Mouse (Mus musculus) lung, postnatal 0 days (tissue): ENCODE data around the gene Znrf3.

Experiments used
- CTCF ChIP-seq: IDR thresholded peaks from 2 replicates; pipeline ENCODE4 v1.5.1; 2016; ENCODE audit warnings: antibody characterized with exemption, mild to moderate bottlenecking
- EP300 ChIP-seq: IDR thresholded peaks from 2 replicates; pipeline ENCODE4 v1.6.1; 2016; ENCODE audit warnings: antibody characterized with exemption, mild to moderate bottlenecking, control low read depth

GRCm38 (mm10) chr11:5412644-5413190 lies 31.9 kb downstream of the Znrf3 start:
- TF ChIP-seq EP300 (no peak), CTCF (no peak)
